Mouse (Mus musculus): ENCODE measurements around the gene Trim69. TPM values are rescaled to one million over a fixed set of nuclear protein-coding genes. Genes with fewer than 3 reads are reported as not detected.

The Trim69 gene
- 0.07 TPM in 1 of 2 replicates, not detected in the other for polyA plus RNA-seq (2015; fragmentation: Nextera tagmentation; extraction: Ambion mirVana)

GRCm38 (mm10) chr2:122160680-122161079 lies at the start of gene Trim69:
Gene Trim69, plus strand, starts transcription at chr2:122160700.

GRCm38 (mm10) chr2:122117961-122118958 lies 42.2 kb upstream of the Trim69 start, which contains the start of gene Spg11:
Gene Spg11, minus strand, starts transcription at chr2:122118386.

GRCm38 (mm10) chr2:122147508-122148241 lies 12.8 kb upstream of the Trim69 start, which contains the start of gene B2m:
Gene B2m, plus strand, starts transcription at chr2:122147686.

GRCm38 (mm10) chr2:122186106-122186505 lies 25.6 kb downstream of the Trim69 start, which contains the start of the genes Patl2 and Terb2:
Gene Patl2, minus strand, starts transcription at chr2:122186189.
Gene Terb2, plus strand, starts transcription at chr2:122186272.

Other genes starting within 250 kb of the Trim69 start
- gene Ctdspl2, start 204.7 kb upstream of the Trim69 start, polyA plus RNA-seq (2015; fragmentation: Nextera tagmentation; extraction: Ambion mirVana) = 19.7 and 26.0 TPM in 2 replicates
- 0.08 TPM in 1 of 2 replicates, not detected in the other for gene Mageb3, start 204.6 kb upstream of the Trim69 start, polyA plus RNA-seq (2015; fragmentation: Nextera tagmentation; extraction: Ambion mirVana)
- 7.7 and 8.7 TPM in 2 replicates for gene Eif3j1, start 132.2 kb upstream of the Trim69 start, polyA plus RNA-seq (2015; fragmentation: Nextera tagmentation; extraction: Ambion mirVana)
- gene Spg11, start 42.3 kb upstream of the Trim69 start, polyA plus RNA-seq (2015; fragmentation: Nextera tagmentation; extraction: Ambion mirVana) = 4.4 and 4.7 TPM in 2 replicates
- 554 and 584 TPM in 2 replicates for gene B2m, start 13.0 kb upstream of the Trim69 start, polyA plus RNA-seq (2015; fragmentation: Nextera tagmentation; extraction: Ambion mirVana)
- gene Patl2, start 25.5 kb downstream of the Trim69 start, polyA plus RNA-seq (2015; fragmentation: Nextera tagmentation; extraction: Ambion mirVana) = not detected in 2 replicates
- gene Terb2, start 25.6 kb downstream of the Trim69 start, polyA plus RNA-seq (2015; fragmentation: Nextera tagmentation; extraction: Ambion mirVana) = not detected in 2 replicates
- 18.4 and 18.6 TPM in 2 replicates for gene Sord, start 74.0 kb downstream of the Trim69 start, polyA plus RNA-seq (2015; fragmentation: Nextera tagmentation; extraction: Ambion mirVana)
- 0.02 and 0.06 TPM in 2 replicates for gene Duox2, start 137.7 kb downstream of the Trim69 start, polyA plus RNA-seq (2015; fragmentation: Nextera tagmentation; extraction: Ambion mirVana)
- not detected in 2 replicates for gene Duoxa2, start 138.2 kb downstream of the Trim69 start, polyA plus RNA-seq (2015; fragmentation: Nextera tagmentation; extraction: Ambion mirVana)
- gene Duoxa1, start 153.0 kb downstream of the Trim69 start, polyA plus RNA-seq (2015; fragmentation: Nextera tagmentation; extraction: Ambion mirVana) = 5.4 and 7.0 TPM in 2 replicates
- 1.1 TPM in 2 replicates for gene Duox1, start 155.0 kb downstream of the Trim69 start, polyA plus RNA-seq (2015; fragmentation: Nextera tagmentation; extraction: Ambion mirVana)
- gene Shf, start 208.5 kb downstream of the Trim69 start, polyA plus RNA-seq (2015; fragmentation: Nextera tagmentation; extraction: Ambion mirVana) = 0.57 and 1.3 TPM in 2 replicates